In genomic region chr4:138216200-138216890, GRCm38 (mm10) we compare ENCODE assay signal across 8 mouse cellular contexts. TPM values are rescaled to one million over a fixed set of nuclear protein-coding genes. Genes with fewer than 3 reads are reported as not detected.
A peak's percentile ranks its signal among the peaks of the same experiment; 100 is the strongest.
DNase-seq lines count a peak whose midpoint lies in the region; ATAC-seq and TF ChIP-seq lines count a peak whose summit lies in the region.

Hp1bp3 (plus strand) TSS chr4:138216296.

- H3K9ac ChIP-seq in hindbrain, embryonic 16.5 days (ENCODE audit: low read depth, low read length): peak within 1 kb of the TSS; percentile 96

- intact Hi-C loops in gastrocnemius, adult 2 months (cut with DNase I): no loop called here

- no peaks in the 10 kb centered on the region for H3K9me3 ChIP-seq in hindbrain, embryonic 16.5 days (ENCODE audit: control insufficient read depth, low read length)

- peak within 1 kb of the TSS; percentile 99 for H3K4me3 ChIP-seq in gastrocnemius, adult 2 months
- peak within 1 kb of the TSS; percentile 68 for H3K4me3 ChIP-seq in hindbrain, embryonic 16.5 days (ENCODE audit: low read length)

- WGBS in hindbrain, embryonic 16.5 days: under 1% methylated on average over 50 of the region's 84 CpGs

- peaks cover 22% of the 10 kb centered on the region for H3K4me1 ChIP-seq in hindbrain, embryonic 16.5 days (ENCODE audit: control insufficient read depth, insufficient read depth, low read depth, low read length)

- H3K27ac ChIP-seq in gastrocnemius, adult 2 months: peak within 1 kb of the TSS; percentile 98
- peak within 1 kb of the TSS; percentile 99 for H3K27ac ChIP-seq in hindbrain, embryonic 16.5 days (ENCODE audit: low read depth, low read length)

- H3K4me2 ChIP-seq in hindbrain, embryonic 16.5 days (ENCODE audit: low read length): peak within 1 kb of the TSS; percentile 76

- no peak for TF ChIP-seq CTCF in gastrocnemius, adult 2 months (IDR thresholded peaks at IDR 0.05)

- DNase-seq in ZHBTc4 (ENCODE audit: low read depth, low spot score): peak; percentile 91
- peak; percentile 87 for DNase-seq in gastrocnemius, adult 2 months
- peak; percentile 55 for DNase-seq in left cerebral cortex, adult 11 months (ENCODE audit: low spot score)
- DNase-seq in lung, postnatal 36 days: peak; percentile 82
- peak; percentile 80 for DNase-seq in retina, embryonic 14.5 days (ENCODE audit: low spot score)
- DNase-seq in urinary bladder, adult 18-20 months (ENCODE audit: low spot score in 2 of 2): peak; percentile 55 to 65

- peak; percentile 55 for ATAC-seq in common myeloid progenitor, adult 5-6 weeks (replicated peaks; ENCODE audit: low read depth, poor library complexity, severe bottlenecking)
- ATAC-seq in hindbrain, embryonic 16.5 days: peak; percentile 72

- H3K27me3 ChIP-seq in hindbrain, embryonic 16.5 days (replicated peaks; ENCODE audit: control insufficient read depth, insufficient read depth, low read length): no peaks in the 10 kb centered on the region

- H3K36me3 ChIP-seq in hindbrain, embryonic 16.5 days (ENCODE audit: control insufficient read depth, insufficient read depth, low read length): no peaks in the 10 kb centered on the region

RNA-seq across cellular contexts. Expression of gene Hp1bp3, which starts in this region (rescaled TPM):
- 272 and 317 TPM in 2 replicates for total RNA-seq in common myeloid progenitor, adult 5-6 weeks (2017)
- total RNA-seq in gastrocnemius, adult 2 months (2021): 10 to 100 TPM; 50.8 to 67.8 TPM
- polyA plus RNA-seq in hindbrain, embryonic 16.5 days (2015; fragmentation: Nextera tagmentation; extraction: Ambion mirVana): 155 and 174 TPM in 2 replicates

Comparison
In these comparisons a context has a peak if more than half of its experiments do, and no peak if none do; other contexts are left out.
1. Peak in every context shown above with its lines: DNase-seq, ATAC-seq, H3K4me3 ChIP-seq and H3K27ac ChIP-seq.